Mouse (Mus musculus) embryo, embryonic 10 days (tissue): Measurements from ENCODE around the gene Eif3m.
"Not testable (repeated sequence)": the region's sequence is repeated elsewhere in the genome, so short reads cannot be mapped to it uniquely, and the experiment has no call there.

Experiments
- DNase-seq: peaks from one replicate; pipeline ENCODE4 v3.0.0-alpha.2; 2015; ENCODE audit warnings: low spot score

Gene Eif3m

DNA sequence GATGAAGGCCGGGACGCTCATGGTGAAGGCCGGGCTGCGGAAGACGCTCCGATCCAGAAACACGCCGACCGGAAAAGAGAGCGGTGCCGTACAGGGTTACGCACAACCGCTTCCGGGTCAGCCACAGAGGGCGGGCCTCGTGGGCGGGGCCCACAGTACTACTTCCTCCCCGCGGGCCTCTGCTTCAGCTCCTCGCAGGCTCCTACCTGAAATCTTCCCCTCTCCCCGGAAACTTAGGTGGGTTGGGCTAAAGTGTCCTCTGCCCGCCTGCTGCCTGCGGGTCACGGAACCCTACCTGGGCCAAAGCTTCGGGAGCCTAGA lies at the start of gene Eif3m:
TSS of gene Eif3m (minus strand) at position 114 of the 321 bp plus-strand sequence.
- peak; percentile 93 for DNase-seq

DNA sequence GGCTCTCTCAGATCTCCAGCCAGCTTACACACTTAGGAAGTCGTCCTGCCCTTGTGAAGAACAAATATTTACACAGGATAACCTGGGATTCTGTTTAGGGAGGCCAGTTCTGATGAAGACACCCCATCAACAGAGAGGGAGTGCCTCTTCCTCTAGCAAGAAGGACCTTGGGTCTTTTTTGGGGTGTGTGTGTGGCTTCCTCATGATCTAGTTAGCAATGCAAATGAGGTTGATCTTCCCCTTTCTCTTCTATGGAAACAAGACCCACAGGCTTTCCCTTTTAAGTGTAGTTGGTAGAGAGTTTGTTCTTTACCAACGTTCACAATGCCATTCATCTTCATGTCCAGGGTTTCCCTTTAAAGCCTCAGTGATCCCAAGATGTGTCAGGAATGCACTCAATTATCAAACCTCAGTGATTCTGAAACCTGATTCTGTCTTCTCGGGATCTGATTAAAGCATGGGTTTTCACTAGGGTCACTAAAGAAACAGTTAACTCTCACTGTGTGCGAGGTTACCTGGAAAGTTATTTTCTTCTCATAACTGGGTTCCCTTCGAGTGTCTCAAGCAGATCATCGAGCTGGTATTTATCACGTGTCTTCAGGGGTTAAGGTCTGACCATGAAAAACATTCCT lies 46.0 kb upstream of the Eif3m start:
- DNase-seq: no peak

DNA sequence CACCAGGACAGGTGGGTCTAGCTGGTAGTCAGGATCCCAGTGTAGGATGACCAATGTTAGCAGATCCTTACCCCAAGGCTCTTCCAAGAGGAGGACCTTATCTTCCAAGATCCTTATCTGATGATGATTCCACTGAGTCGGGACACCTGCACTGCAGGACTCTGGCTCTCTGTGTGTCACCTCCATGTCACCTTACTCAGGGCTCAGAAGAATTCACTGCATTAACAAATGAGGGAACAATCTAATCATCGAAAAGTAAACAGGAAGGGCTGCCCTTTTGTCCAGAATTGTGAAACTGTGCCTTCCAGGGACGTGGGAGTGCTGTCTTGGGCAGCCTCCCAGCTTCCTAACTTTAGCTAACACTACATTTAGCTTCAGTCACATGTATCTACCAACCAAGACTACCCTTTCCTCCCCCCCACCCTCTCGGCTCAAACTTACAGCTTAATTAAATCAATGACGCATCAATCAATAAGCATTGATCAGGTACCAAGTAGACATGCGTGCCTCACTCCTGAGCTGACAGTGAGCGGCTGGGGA lies 41.8 kb upstream of the Eif3m start:
- no peak for DNase-seq

DNA sequence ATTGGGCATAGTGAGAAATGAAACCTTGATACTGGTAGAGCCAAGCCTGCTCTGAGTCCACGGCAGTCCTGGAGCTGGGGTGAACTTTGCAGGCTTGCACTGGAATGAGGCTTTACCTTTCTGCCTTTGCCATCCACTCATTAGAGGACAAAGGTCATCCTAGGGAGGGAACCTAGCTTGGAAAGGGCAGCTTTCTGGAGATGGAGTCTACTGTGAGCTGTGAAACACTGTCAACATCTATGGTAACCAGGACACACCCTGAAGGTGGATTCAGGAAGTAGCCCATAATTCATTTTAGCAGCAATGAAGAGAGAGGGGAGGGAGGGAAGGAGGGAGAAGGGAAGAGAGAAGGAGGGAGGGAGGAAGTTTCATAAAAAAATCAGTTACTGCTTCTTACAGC lies 38.6 kb upstream of the Eif3m start:
- DNase-seq: no peak

DNA sequence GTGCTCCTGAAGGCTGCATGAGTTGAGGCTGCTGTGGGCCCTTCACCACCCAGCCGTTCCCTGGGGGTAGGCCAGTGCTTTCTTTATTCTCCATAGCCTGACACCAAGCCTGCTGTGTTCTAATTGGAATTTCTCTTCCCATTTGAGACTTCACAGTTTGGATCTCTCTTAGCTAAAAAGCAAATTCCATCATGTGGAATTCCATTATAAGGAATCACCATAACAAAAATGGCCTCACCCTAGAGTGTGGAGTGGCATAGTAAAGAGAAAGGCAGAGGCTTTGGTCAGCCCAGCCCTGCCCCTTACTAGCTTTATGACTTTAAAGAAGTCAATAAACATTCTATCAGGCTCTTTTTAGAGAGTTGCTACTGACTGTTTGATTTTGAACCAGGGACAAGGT lies 31.4 kb upstream of the Eif3m start:
- DNase-seq: no peak

DNA sequence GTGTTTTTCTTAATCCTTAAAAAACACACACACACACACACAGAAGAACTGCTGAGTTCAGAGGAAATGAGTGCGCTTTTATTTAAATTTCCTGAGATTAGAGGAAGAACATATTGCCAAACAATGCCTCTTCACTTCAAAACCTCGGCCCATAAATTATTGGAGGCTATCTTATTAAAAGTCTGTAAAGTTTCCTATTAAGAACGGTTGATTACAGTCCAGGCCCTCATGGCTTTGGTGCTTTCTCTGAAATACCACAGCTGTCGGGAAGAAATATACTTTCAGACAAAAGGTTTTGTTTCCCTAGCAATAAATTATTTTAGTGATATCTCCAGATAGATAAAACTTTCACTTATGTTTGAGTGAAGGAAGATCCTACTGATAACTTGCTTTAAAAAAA lies 26.3 kb upstream of the Eif3m start:
- DNase-seq: no peak

DNA sequence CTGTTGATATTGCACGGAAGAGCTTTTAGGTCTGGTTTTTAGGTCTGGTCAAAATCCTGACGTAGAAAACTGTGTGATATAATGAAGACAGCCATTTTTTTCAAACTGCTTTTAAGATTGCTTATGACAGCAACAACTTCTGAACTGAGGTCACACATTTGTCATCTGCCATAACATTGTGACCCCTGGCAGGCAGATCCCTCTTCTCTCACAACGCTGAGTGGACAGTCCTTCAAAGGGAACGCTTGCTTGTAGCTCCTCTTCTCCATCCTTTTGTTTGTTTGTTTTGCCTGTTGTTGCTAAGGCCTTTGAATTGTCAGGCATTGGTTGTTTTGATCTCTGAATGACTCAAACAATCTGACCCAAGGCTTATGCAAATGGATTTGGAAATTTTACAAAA lies 24.0 kb upstream of the Eif3m start:
- DNase-seq: no peak

DNA sequence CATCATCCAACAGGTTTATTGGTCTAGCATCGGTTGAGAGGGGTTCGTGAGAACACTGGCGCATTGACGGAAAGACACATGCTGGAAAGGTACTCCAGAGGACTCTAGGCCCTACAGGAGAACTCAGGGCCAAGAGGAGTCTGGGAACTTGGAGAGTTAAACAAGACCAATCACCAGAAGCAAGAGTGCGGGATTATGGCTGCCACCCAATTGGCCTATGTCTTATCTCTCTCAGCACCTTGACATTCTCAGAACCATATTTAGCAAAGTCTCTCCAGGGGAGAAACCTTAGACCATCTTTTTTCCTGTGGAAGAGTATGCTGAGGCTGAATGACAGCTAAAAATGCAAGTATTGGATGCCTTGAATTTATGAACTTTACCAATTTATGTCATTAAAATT lies 22.0 kb upstream of the Eif3m start:
- no peak for DNase-seq

DNA sequence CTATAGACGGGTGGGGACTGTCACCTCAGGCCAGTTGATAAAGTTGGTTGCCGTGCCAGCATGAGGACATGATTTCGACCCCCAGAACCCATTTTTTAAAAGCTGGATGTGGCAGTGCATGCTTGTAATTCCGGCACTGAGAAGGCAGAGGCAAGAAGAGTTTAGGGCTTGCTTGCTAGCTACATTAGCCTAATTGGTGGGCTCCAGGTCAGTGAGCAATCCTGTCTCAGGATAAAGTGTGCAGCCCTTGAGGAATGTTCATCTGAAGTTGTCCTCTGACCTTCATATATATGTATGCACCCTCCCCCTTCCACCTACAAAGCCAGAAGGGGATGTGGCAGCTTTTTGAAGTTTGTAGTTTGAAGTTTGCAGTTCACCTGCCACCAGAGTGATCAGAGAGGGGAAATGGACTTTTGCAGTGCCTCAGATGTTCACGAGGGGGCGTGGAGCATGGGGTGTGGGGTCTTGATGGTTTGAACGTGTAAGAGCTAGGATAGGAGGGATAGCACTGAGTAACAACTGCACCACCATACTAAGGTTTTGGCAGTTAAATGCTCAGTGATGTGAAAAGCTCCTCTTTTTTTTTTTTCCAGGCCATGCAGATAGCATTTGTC lies 21.2 kb upstream of the Eif3m start:
- DNase-seq: no peak

DNA sequence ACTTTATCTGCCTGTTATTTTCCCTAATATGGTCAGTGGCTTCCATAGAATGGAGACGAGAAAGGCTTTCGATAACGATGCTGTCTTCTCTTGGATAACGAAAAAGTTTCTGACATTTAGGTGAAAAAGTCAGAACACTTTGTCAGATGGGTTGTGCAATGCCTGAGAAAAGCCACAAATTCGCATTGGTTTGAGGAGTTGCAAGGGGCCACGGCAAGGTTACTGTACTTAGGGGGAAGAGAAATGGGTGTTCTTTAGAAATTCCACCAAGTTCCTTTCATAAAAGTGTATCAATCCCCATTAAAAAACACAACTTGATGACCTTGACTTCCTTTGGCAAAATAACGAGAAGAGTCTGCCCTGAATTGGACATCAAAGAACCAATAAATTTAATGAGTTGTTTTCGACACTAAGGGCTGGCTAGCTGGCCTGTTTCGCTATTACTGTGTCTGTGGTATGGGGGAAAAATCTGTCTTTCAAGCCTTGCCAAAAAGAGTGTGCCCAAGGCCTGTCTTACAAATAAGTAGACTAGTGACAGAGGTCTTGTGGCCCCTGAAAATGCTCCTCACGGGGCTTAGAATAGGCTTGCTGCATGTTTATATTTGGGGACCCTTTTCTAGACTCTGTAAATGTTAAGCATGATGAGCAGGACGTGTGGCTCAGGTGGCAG lies 19.7 kb upstream of the Eif3m start:
- no peak for DNase-seq

DNA sequence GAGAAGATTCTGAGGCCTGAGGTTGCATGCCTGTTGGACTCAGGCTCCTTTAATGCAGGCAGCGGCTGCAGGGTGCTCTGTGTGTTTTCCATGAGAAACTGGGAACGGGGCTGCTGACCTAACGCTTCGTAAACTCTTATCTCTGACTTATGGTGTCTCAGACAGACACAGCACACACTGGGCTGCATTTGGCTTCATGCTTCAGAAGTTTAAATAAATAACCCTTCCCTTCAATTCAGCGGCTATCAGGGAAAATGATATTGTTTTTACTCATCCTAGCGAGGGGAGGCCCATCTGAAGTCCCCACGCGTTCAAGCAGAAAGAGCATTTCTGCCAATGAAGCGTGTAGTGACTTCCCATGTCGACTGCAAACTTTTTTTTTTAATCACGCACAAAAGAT lies 19.1 kb upstream of the Eif3m start:
- no peak for DNase-seq

DNA sequence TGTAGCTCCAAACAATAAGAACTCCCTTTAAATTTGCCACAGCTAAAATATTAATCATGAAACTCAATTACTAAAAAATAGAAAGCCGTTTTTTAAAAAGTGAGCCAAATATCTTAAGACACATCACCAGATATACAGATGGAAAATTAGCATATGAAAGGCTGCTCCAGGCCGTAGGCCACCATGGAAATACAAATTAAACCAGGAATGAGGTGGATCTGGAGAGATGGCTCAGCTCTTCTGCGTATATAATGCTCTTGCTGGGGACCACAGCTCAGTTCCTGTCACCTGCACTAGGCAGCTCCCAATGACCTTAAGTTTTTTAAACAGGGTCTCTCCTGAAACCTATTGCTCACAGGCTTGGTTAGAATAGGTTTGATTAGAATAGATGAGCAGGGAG lies 17.2 kb upstream of the Eif3m start:
- DNase-seq: no peak

DNA sequence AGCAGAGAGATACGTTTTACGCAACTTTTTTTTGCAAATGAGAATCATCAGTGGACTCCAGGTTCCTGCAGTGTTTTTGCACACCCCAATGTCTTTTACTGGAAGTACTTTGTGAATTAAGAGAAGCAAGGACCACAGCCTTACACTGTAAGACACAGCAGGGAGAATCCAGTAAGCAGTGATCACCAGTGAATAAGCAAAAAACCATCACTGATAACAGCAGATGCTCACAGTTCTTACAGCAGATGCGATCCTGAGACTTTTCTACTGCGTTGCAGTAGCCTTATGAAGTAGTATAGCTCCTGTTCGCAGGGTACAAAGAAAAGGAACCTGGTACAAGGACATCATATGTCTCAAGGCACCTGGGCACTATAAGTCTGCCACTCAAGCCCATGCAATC lies 13.6 kb upstream of the Eif3m start:
- no peak for DNase-seq

DNA sequence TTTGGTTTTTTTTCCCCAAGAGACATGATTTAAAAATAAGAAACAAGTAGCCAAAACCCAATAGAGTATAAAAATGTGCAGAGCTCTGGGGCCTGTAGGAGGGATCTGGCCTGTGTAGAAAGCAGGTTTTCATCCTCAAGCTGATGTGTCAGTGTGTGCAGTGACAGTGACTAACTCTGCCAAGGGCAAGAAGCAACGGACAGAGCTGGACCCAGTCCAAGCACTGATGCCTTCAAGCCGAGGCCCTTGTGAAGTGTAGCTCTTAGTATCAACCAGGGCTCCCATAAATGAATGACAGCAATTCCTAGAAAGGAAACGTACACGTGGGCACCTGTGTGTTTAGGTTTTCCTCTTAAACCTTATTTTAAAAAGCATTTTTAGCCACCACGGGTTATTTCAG lies 11.9 kb upstream of the Eif3m start:
- DNase-seq: no peak

DNA sequence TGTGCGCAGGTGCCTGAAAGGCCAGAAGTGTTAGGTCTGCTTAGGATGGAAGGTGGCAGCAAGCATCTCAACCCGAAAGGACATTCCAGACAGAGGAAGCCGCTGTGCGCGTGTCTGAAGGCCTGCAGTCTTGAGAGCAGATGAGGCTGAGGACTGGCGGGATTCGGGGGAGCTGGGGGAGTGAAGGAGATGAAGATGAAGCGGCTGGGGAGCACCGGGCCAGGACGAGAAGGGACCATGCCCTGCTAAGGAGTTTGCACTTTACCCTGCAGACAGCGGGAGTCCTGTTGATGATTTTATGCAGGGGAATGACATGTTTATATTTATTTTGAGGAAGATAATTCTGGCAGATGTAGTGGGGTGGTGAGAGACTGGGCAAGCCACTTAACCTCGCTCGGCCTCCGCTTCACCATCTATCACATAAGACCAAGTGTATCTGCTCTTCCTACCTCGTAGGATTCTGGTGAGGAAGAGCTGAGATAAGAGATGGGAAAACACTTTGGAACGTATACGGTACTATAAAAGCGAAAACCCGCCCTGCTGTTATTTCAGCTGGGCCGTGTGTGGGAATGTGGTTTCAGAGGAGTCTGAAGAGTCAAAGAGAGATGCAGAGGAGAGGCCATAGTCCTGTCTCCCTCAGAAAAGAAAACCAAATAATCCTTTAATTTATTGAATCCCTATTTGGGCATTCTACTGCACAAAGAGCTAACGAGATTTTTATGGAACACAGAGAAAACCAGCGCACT lies 10.2 kb upstream of the Eif3m start:
- DNase-seq: no peak

DNA sequence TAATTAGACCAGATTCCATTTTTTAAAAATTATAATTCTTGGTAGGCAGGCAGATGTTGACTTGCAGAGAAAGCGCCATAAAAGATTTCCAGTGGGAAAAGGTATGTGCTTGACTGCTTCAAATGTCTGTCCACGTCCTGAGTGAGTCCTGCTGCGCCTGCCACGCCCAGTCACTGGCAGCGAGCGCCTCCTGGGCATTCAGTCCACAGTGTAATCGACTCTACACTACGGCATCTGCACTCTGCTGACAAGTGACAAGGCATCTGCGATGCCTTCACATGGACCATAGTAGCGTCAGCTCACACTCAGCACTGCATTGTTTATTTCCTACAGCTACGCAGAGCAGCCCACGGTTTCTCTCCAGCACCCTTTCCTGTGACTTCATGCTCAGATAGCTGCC lies 8.7 kb upstream of the Eif3m start:
- not testable (repeated sequence) for DNase-seq

DNA sequence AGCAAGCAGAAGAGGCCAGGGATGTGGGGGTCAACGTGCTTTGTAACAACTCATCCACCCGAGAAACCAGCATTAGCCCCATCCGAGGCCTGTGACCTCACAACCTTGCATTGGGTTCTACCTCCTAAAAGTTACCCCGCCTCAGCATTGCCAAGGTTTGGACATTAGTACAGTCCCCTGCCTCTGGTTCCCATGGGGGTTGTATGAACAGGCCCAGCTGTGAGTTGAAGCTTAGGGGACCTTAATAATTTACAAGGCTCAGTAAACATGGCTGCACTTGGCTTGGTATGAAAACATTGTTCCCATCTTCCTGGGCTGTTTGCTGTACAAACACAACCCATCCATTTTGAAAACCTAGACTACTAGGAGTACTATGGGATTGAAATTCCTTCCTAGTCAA lies 6.9 kb upstream of the Eif3m start:
- no peak for DNase-seq

DNA sequence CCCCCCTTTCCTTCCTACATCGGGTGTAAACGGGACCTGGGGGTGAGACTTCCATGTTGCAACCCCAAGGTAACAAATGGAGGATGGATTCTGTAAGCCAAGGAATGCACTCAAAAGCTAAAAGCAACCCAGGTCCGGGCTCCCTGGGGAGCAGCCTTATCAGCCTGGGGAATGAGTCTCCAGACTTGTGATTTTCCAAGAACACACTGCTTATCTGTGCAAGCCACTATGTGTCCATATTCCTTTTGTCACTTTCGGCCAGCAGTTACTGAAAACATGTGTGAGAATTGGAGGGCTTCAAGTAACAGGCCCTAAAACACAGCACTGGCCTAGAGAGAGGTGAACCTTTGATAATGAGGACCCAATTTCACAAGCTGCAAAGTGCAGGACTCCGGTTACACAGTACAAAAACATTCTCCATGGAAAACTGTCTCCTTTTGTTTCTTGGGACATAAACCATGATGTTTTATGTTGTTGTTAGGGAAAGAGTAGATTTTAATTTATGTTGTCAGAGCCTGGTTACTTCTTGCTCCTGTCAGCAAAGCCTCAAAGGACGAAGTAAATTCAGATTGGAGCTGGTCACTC lies 6.2 kb upstream of the Eif3m start:
- no peak for DNase-seq

DNA sequence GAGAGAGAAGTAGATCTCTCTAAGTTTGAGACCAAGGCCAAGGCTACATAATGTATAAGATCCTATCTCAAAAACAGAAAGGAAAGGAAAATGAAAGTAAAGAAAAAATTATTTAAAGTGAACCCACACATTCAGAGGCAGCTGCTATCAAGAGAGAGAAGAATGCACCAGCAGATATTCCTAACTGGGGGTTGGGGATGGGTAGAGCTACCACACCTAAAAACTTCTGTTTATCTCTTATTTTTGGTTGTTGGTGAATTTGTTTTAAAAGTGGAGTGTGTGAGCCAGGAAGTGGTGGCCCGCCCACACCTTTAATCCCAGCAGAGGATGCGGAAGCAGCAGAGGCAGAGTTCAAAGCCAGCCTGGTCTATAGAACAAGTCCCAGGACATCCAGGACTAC lies 5.0 kb upstream of the Eif3m start:
- no peak for DNase-seq

DNA sequence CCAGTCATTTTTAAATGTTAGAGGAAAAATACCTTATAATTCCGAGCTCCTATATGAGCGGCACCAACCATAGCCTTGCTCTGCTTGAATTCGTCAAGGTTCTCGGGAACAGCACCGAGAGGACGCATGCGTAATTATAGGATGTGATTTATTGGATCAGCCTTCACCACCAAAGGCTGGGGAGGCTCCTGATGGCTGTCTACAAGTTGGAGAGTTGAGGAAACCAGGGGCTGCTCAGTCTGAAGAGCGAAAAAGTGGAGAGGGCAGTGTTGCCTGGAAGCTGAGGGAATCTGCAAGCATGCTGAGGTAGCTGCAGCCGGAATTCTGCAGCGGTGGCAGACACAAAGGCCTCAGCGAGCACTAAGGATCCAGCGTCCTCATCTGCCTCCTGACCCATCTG lies 4.4 kb upstream of the Eif3m start:
- DNase-seq: no peak

DNA sequence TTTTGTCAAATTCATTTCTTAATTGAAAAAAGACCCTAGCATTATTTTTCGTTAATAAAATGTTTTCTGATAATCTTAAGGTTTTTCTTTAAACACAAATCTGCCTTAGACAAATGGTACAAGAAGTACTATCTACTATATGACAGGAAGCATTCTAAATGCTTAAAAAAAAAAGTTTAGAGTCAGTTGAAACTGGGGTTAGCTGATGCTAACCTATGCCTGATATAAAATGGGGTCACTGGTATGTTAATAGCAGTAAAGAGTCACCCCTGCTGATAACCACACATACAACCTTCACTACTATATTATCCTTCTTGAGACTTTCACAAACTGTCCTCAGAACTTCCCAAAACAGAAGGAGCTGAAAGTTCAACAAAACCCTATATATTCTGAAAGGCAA lies 2.6 kb upstream of the Eif3m start:
- DNase-seq: no peak

DNA sequence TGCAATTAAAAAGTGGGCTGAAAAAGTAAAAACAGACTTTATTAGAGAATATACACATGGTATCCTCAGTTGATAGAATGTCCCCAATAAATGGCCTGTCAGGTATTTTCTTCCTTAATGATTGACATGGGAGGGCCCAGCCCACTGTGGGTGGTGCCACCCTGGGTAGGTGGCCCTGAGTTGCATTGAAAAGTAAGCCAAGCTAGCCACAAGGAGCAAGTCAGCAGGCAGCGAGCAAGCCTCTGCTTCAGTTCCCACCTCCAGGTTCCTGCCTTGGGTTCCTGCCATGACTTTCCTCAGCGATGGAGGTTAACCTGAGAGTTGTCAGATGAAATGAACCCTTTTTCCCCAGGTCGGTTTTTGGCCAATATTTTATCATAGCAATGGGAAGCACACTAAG lies 922 bp upstream of the Eif3m start:
- DNase-seq: no peak
